Mouse (Mus musculus) cerebellum, adult 2 months (tissue): ENCODE results near the gene Lce1i.

Source experiments
- CTCF ChIP-seq: fragments of 200-500 bp; IDR thresholded peaks from 2 replicates; pipeline ENCODE4 v1.5.1; 2011; ENCODE audit warnings: low read depth, mild to moderate bottlenecking, control low read depth, low read length, moderate library complexity, borderline replicate concordance; ENCODE audit not compliant: insufficient read depth
- POLR2A ChIP-seq: fragments of 200-500 bp; IDR thresholded peaks from 2 replicates; pipeline ENCODE4 v1.6.1; 2011; ENCODE audit warnings: low read length, control low read depth, borderline replicate concordance; ENCODE audit not compliant: insufficient read depth

DNA sequence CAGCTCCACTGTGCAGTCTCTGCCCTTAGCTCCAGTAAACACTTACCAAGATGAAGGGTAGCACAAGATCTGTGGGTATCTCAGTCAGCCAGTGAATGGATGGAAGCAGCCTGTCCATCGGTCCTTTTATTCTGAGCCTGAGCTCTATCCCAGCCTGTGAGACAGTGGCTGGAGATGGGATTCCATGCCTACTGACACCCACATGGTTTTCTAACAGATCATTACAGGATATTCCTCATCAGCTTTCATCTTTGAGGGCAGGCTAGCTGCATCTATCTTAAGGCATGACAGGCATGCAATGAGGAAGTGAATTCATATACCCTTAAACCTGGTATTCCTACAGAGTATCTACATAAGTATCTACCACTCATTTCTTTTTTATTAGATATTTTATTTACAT lies 13.7 kb downstream of the Lce1i start, which contains the start of gene Lce1h:
- no peak for TF ChIP-seq CTCF
- no peak for TF ChIP-seq POLR2A
